In genomic region chr12:117153166-117153480, GRCm38 (mm10) we compare ENCODE assay signal across 8 mouse cellular contexts.
DNase-seq lines count a peak whose midpoint lies in the region; ATAC-seq lines count a peak whose summit lies in the region.

No protein-coding gene starts in this region.

- H3K4me1 ChIP-seq in liver, embryonic 12.5 days: no peaks in the 10 kb centered on the region
- no peaks in the 10 kb centered on the region for H3K4me1 ChIP-seq in liver, embryonic 11.5 days (replicated peaks; ENCODE audit: control insufficient read depth, insufficient read depth, low read length)
- H3K4me1 ChIP-seq in embryonic facial prominence, embryonic 15.5 days: peaks cover 36% of the 10 kb centered on the region
- peaks cover 4% of the 10 kb centered on the region; the same call in 1 of the 2 replicates for H3K4me1 ChIP-seq in intestine, embryonic 14.5 days (replicated peaks; ENCODE audit: control insufficient read depth, insufficient read depth, low read length)
- H3K4me1 ChIP-seq in neural tube, embryonic 12.5 days: peaks cover 65% of the 10 kb centered on the region

- DNase-seq in liver, embryonic 11.5 days (ENCODE audit: low spot score): no peak
- DNase-seq in intestine, embryonic 14.5 days (ENCODE audit: low spot score): no peak
- no peak for DNase-seq in Muller cell, postnatal 12 days (ENCODE audit: inconsistent ontology term)
- no peak for DNase-seq in kidney, postnatal 36 days
- DNase-seq in left cerebral cortex, postnatal 4 days: no peak

- no peaks in the 10 kb centered on the region for H3K36me3 ChIP-seq in liver, embryonic 12.5 days
- H3K36me3 ChIP-seq in liver, embryonic 11.5 days (ENCODE audit: control insufficient read depth, insufficient read depth, low read length): no peaks in the 10 kb centered on the region
- no peaks in the 10 kb centered on the region for H3K36me3 ChIP-seq in embryonic facial prominence, embryonic 15.5 days
- H3K36me3 ChIP-seq in intestine, embryonic 14.5 days (ENCODE audit: control insufficient read depth, insufficient read depth, low read length): no peaks in the 10 kb centered on the region
- H3K36me3 ChIP-seq in neural tube, embryonic 12.5 days: no peaks in the 10 kb centered on the region

- no peak for ATAC-seq in liver, embryonic 12.5 days
- no peak for ATAC-seq in liver, embryonic 11.5 days (replicated peaks; ENCODE audit: low FRiP score)
- no peak; the same call in 1 of the 2 replicates for ATAC-seq in embryonic facial prominence, embryonic 15.5 days (ENCODE audit: insufficient number of reproducible peaks, low FRiP score, low TSS enrichment, low read depth)
- ATAC-seq in intestine, embryonic 14.5 days (replicated peaks; ENCODE audit: low FRiP score, low TSS enrichment, low read depth): no peak
- ATAC-seq in neural tube, embryonic 12.5 days (ENCODE audit: low FRiP score, low read depth): no peak

- intact Hi-C loops in left cerebral cortex, postnatal 4 days (cut with DNase I): loop anchor here (10.0 kb wide), 1 partner anchor 172 kb away; no protein-coding TSS in a partner anchor

- no peaks in the 10 kb centered on the region for H3K9me3 ChIP-seq in liver, embryonic 12.5 days (replicated peaks)
- no peaks in the 10 kb centered on the region for H3K9me3 ChIP-seq in liver, embryonic 11.5 days (ENCODE audit: control insufficient read depth, low read length)
- no peaks in the 10 kb centered on the region for H3K9me3 ChIP-seq in embryonic facial prominence, embryonic 15.5 days (replicated peaks)
- H3K9me3 ChIP-seq in intestine, embryonic 14.5 days (ENCODE audit: control insufficient read depth, low read length): no peaks in the 10 kb centered on the region
- H3K9me3 ChIP-seq in neural tube, embryonic 12.5 days: no peaks in the 10 kb centered on the region

- H3K4me2 ChIP-seq in liver, embryonic 12.5 days: peak overlapping the region; percentile 61
- H3K4me2 ChIP-seq in liver, embryonic 11.5 days: no peak overlapping the region; the same call in 1 of the 2 replicates
- peak overlapping the region; percentile 92 for H3K4me2 ChIP-seq in embryonic facial prominence, embryonic 15.5 days (replicated peaks)
- H3K4me2 ChIP-seq in intestine, embryonic 14.5 days (ENCODE audit: low read length): peak overlapping the region; percentile 77
- peak overlapping the region; percentile 95 for H3K4me2 ChIP-seq in neural tube, embryonic 12.5 days (replicated peaks)

- 0 out of 2 replicates have a peak overlapping the region, but pooled peaks have one; percentile 43 for H3K4me3 ChIP-seq in liver, embryonic 12.5 days
- H3K4me3 ChIP-seq in liver, embryonic 11.5 days (ENCODE audit: low read depth, low read length): no peak overlapping the region
- H3K4me3 ChIP-seq in embryonic facial prominence, embryonic 15.5 days (replicated peaks): peak overlapping the region; percentile 54
- H3K4me3 ChIP-seq in intestine, embryonic 14.5 days (ENCODE audit: low read depth, low read length): peak overlapping the region; percentile 52
- peak overlapping the region; percentile 73 for H3K4me3 ChIP-seq in neural tube, embryonic 12.5 days

- no peak overlapping the region for H3K27ac ChIP-seq in liver, embryonic 12.5 days
- H3K27ac ChIP-seq in liver, embryonic 11.5 days (ENCODE audit: low read depth, low read length): no peak overlapping the region
- no peak overlapping the region for H3K27ac ChIP-seq in embryonic facial prominence, embryonic 15.5 days (replicated peaks)
- no peak overlapping the region for H3K27ac ChIP-seq in intestine, embryonic 14.5 days (ENCODE audit: low read depth)
- no peak overlapping the region for H3K27ac ChIP-seq in neural tube, embryonic 12.5 days

- H3K9ac ChIP-seq in liver, embryonic 12.5 days: no peak overlapping the region
- no peak overlapping the region for H3K9ac ChIP-seq in liver, embryonic 11.5 days (ENCODE audit: low read depth, low read length)
- H3K9ac ChIP-seq in embryonic facial prominence, embryonic 15.5 days: no peak overlapping the region
- no peak overlapping the region for H3K9ac ChIP-seq in intestine, embryonic 14.5 days (ENCODE audit: low read length)
- no peak overlapping the region for H3K9ac ChIP-seq in neural tube, embryonic 12.5 days

- whole genome bisulfite sequencing in liver, embryonic 12.5 days (ENCODE audit: insufficient replicate concordance): 4% methylated on average over 8 of the region's 8 CpGs
- WGBS in liver, embryonic 11.5 days: 3% methylated on average over 8 of the region's 8 CpGs
- under 1% methylated on average over 8 of the region's 8 CpGs for WGBS in embryonic facial prominence, embryonic 15.5 days
- WGBS in intestine, embryonic 14.5 days: 2% methylated on average over 8 of the region's 8 CpGs
- 1% methylated on average over 8 of the region's 8 CpGs for WGBS in neural tube, embryonic 12.5 days

- peaks cover 92% of the 10 kb centered on the region for H3K27me3 ChIP-seq in liver, embryonic 12.5 days (replicated peaks)
- H3K27me3 ChIP-seq in liver, embryonic 11.5 days (replicated peaks; ENCODE audit: control insufficient read depth, insufficient read depth, low read length): peaks cover 83% of the 10 kb centered on the region
- peaks cover 85% of the 10 kb centered on the region for H3K27me3 ChIP-seq in embryonic facial prominence, embryonic 15.5 days
- H3K27me3 ChIP-seq in intestine, embryonic 14.5 days (replicated peaks; ENCODE audit: control insufficient read depth, insufficient read depth, low read length): peaks cover 99% of the 10 kb centered on the region
- H3K27me3 ChIP-seq in neural tube, embryonic 12.5 days (replicated peaks): peaks cover 48% of the 10 kb centered on the region
